Mouse (Mus musculus) lung, postnatal 14 days (tissue): ENCODE results near the gene Nagk.
"Not testable (repeated sequence)": the region's sequence is repeated elsewhere in the genome, so short reads cannot be mapped to it uniquely, and the experiment has no call there.

Experiments used
- DNase-seq: peaks from one replicate; pipeline ENCODE4 v3.0.0; 2021

Nagk gene

GRCm38 (mm10) chr6:83794760-83795296, at the start of gene Nagk:
Gene Nagk, plus strand, starts transcription at chr6:83794982.
- DNase-seq: peak; percentile 95

GRCm38 (mm10) chr6:83745466-83745865, 49.3 kb upstream of the Nagk start:
- no peak for DNase-seq

GRCm38 (mm10) chr6:83749286-83749685, 45.5 kb upstream of the Nagk start:
- DNase-seq: no peak

- peak; percentile 80 for DNase-seq
These were observed 44.6 kb upstream of the Nagk start for GRCm38 (mm10) chr6:83750171-83750684.

- no peak for DNase-seq
These were observed 38.7 kb upstream of the Nagk start for GRCm38 (mm10) chr6:83756051-83756450.

GRCm38 (mm10) chr6:83762344-83762743, 32.4 kb upstream of the Nagk start, which contains the start of gene Ankrd53:
Gene Ankrd53, plus strand, starts transcription at chr6:83762644.
- DNase-seq: no peak

GRCm38 (mm10) chr6:83762880-83763431, 31.8 kb upstream of the Nagk start:
- peak; percentile 34 for DNase-seq

- DNase-seq: no peak
These were observed 27.8 kb upstream of the Nagk start for GRCm38 (mm10) chr6:83766982-83767381.

GRCm38 (mm10) chr6:83768485-83768884, 26.3 kb upstream of the Nagk start:
- peak; percentile 13 for DNase-seq

- DNase-seq: no peak
These were observed 20.7 kb upstream of the Nagk start for GRCm38 (mm10) chr6:83774126-83774525.

GRCm38 (mm10) chr6:83774781-83775563, 19.8 kb upstream of the Nagk start:
- DNase-seq: peak; percentile 7

- DNase-seq: peak; percentile 91
These were observed 19.0 kb upstream of the Nagk start, which contains the start of gene Tex261 for GRCm38 (mm10) chr6:83775638-83776293. Gene Tex261, minus strand, starts transcription at chr6:83775813.

- no peak for DNase-seq
These were observed 16.5 kb upstream of the Nagk start for GRCm38 (mm10) chr6:83778306-83778705.

- peak; percentile 67 for DNase-seq
These were observed 15.8 kb upstream of the Nagk start for GRCm38 (mm10) chr6:83779026-83779425.

GRCm38 (mm10) chr6:83786426-83786825, 8.4 kb upstream of the Nagk start:
- no peak for DNase-seq

GRCm38 (mm10) chr6:83788554-83788953, 6.2 kb upstream of the Nagk start:
- DNase-seq: no peak

- not testable (repeated sequence) for DNase-seq
These were observed 4.2 kb upstream of the Nagk start for GRCm38 (mm10) chr6:83790533-83790932.

- DNase-seq: no peak
These were observed 3.4 kb upstream of the Nagk start for GRCm38 (mm10) chr6:83791251-83791890.

- DNase-seq: peak; percentile 42
These were observed 714 bp downstream of the Nagk start for GRCm38 (mm10) chr6:83795492-83795900.

GRCm38 (mm10) chr6:83796686-83797085, 1.9 kb downstream of the Nagk start:
- DNase-seq: no peak

- DNase-seq: no peak
These were observed 7.3 kb downstream of the Nagk start for GRCm38 (mm10) chr6:83802033-83802432.

- DNase-seq: no peak
These were observed 8.1 kb downstream of the Nagk start for GRCm38 (mm10) chr6:83802846-83803245.

- no peak for DNase-seq
These were observed 21.0 kb downstream of the Nagk start for GRCm38 (mm10) chr6:83815801-83816200.
